Mouse (Mus musculus): ENCODE measurements around the gene Acvrl1.
A peak's percentile ranks its signal among the peaks of the same experiment; 100 is the strongest.
"Not testable (repeated sequence)": the region's sequence is repeated elsewhere in the genome, so short reads cannot be mapped to it uniquely, and the experiment has no call there.

Gene Acvrl1

GRCm38 (mm10) chr15:101113176-101113575 lies 15.1 kb upstream of the Acvrl1 start:
- peak; percentile 64 for DNase-seq

- not testable (repeated sequence) for DNase-seq
Measured at GRCm38 (mm10) chr15:101113778-101114177, 14.5 kb upstream of the Acvrl1 start.

- DNase-seq: no peak
Measured at GRCm38 (mm10) chr15:101115511-101116110, 12.7 kb upstream of the Acvrl1 start, which contains the start of gene Ankrd33. TSS of gene Ankrd33 (plus strand) at chr15:101115755.

- no peak for DNase-seq
Measured at GRCm38 (mm10) chr15:101118399-101119125, 9.8 kb upstream of the Acvrl1 start.

- DNase-seq: no peak
Measured at GRCm38 (mm10) chr15:101121411-101122289, 6.7 kb upstream of the Acvrl1 start.

GRCm38 (mm10) chr15:101122290-101122589 lies 6.1 kb upstream of the Acvrl1 start:
- DNase-seq: no peak

GRCm38 (mm10) chr15:101123202-101123601 lies 5.1 kb upstream of the Acvrl1 start:
- DNase-seq: peak; percentile 59

GRCm38 (mm10) chr15:101125561-101125960 lies 2.8 kb upstream of the Acvrl1 start:
- no peak for DNase-seq

GRCm38 (mm10) chr15:101126876-101127544 lies 1.3 kb upstream of the Acvrl1 start:
- peak; percentile 69 for DNase-seq

GRCm38 (mm10) chr15:101129412-101129811 lies 1.1 kb downstream of the Acvrl1 start:
- DNase-seq: no peak

GRCm38 (mm10) chr15:101131498-101131897 lies 3.2 kb downstream of the Acvrl1 start:
- no peak for DNase-seq

- no peak for DNase-seq
Measured at GRCm38 (mm10) chr15:101132041-101132440, 3.7 kb downstream of the Acvrl1 start.

GRCm38 (mm10) chr15:101132761-101133160 lies 4.4 kb downstream of the Acvrl1 start:
- DNase-seq: no peak

- DNase-seq: peak; percentile 55
Measured at GRCm38 (mm10) chr15:101133993-101134704, 5.8 kb downstream of the Acvrl1 start.

- no peak for DNase-seq
Measured at GRCm38 (mm10) chr15:101135405-101135804, 7.1 kb downstream of the Acvrl1 start.

- DNase-seq: no peak
Measured at GRCm38 (mm10) chr15:101137455-101137854, 9.1 kb downstream of the Acvrl1 start.

GRCm38 (mm10) chr15:101138675-101139074 lies 10.4 kb downstream of the Acvrl1 start:
- no peak for DNase-seq

GRCm38 (mm10) chr15:101139885-101140284 lies 11.6 kb downstream of the Acvrl1 start:
- DNase-seq: peak; percentile 63

- no peak for DNase-seq
Measured at GRCm38 (mm10) chr15:101140587-101140986, 12.3 kb downstream of the Acvrl1 start.

GRCm38 (mm10) chr15:101141061-101141541 lies 12.8 kb downstream of the Acvrl1 start:
- peak; percentile 83 for DNase-seq

- DNase-seq: no peak
Measured at GRCm38 (mm10) chr15:101142672-101143071, 14.3 kb downstream of the Acvrl1 start.

- peak; percentile 71 for DNase-seq
Measured at GRCm38 (mm10) chr15:101143494-101143893, 15.2 kb downstream of the Acvrl1 start.

All from kidney, postnatal 14 days (tissue).